Mouse (Mus musculus): Measurements from ENCODE around the gene Eda2r. TPM values are rescaled to one million over a fixed set of nuclear protein-coding genes. Genes with fewer than 3 reads are reported as not detected.
A peak's percentile ranks its signal among the peaks of the same experiment; 100 is the strongest.

Gene Eda2r
- 1.3 and 1.7 TPM in 2 replicates for polyA plus RNA-seq (2014; fragmentation: Nextera tagmentation; extraction: Ambion mirVana)

- WGBS, result 17% methylated on average over 8 of the region's 8 CpGs
- ATAC-seq (ENCODE audit: low FRiP score), result peak; percentile 98
- no peak within 1 kb of the TSS for H3K27ac ChIP-seq (ENCODE audit: low read depth, low read length)
- peak within 1 kb of the TSS; percentile 22 for H3K4me3 ChIP-seq (ENCODE audit: low read depth, low read length)
- H3K4me1 ChIP-seq (ENCODE audit: control insufficient read depth, insufficient read depth, low read length), result no peaks in the 10 kb centered on the region
- DNase-seq (ENCODE audit: low spot score, missing footprints), result peak; percentile 83
- H3K4me2 ChIP-seq, result peak within 1 kb of the TSS; percentile 42
- no peak within 1 kb of the TSS for H3K9ac ChIP-seq (ENCODE audit: low read length)
- no peaks in the 10 kb centered on the region for H3K27me3 ChIP-seq (ENCODE audit: control insufficient read depth, insufficient read depth, low read length)
- H3K9me3 ChIP-seq (ENCODE audit: control insufficient read depth, low read length), result no peaks in the 10 kb centered on the region
- H3K36me3 ChIP-seq (ENCODE audit: control insufficient read depth, insufficient read depth, low read length), result no peaks in the 10 kb centered on the region
These were observed at the start of gene Eda2r for GRCm38 (mm10) chrX:97377065-97377421. Gene Eda2r, minus strand, starts transcription at chrX:97377216.

- Histone ChIP-seq H3K27ac (ENCODE audit: low read depth, low read length) (no peak overlapping the region), H3K9me3 (ENCODE audit: control insufficient read depth, low read length) (no peaks in the 10 kb centered on the region), H3K4me3 (ENCODE audit: low read depth, low read length) (no peak overlapping the region), H3K36me3 (ENCODE audit: control insufficient read depth, insufficient read depth, low read length) (no peaks in the 10 kb centered on the region), H3K27me3 (ENCODE audit: control insufficient read depth, insufficient read depth, low read length) (no peaks in the 10 kb centered on the region), H3K4me1 (ENCODE audit: control insufficient read depth, insufficient read depth, low read length) (no peaks in the 10 kb centered on the region), H3K9ac (ENCODE audit: low read length) (no peak overlapping the region), H3K4me2 (no peak overlapping the region)
- ATAC-seq (ENCODE audit: low FRiP score) (no peak), DNase-seq (ENCODE audit: low spot score, missing footprints) (no peak)
- 74% methylated on average over 2 of the region's 2 CpGs for WGBS
These were observed 20.9 kb upstream of the Eda2r start for GRCm38 (mm10) chrX:97397872-97398271.

- WGBS, result 61% methylated on average over 1 of the region's 1 CpGs
- H3K4me3 ChIP-seq (ENCODE audit: low read depth, low read length), result no peak overlapping the region
- no peaks in the 10 kb centered on the region for H3K9me3 ChIP-seq (ENCODE audit: control insufficient read depth, low read length)
- DNase-seq (ENCODE audit: low spot score, missing footprints) (no peak), ATAC-seq (ENCODE audit: low FRiP score) (no peak)
- H3K27ac ChIP-seq (ENCODE audit: low read depth, low read length), result no peak overlapping the region
- no peaks in the 10 kb centered on the region for H3K36me3 ChIP-seq (ENCODE audit: control insufficient read depth, insufficient read depth, low read length)
- no peaks in the 10 kb centered on the region for H3K4me1 ChIP-seq (ENCODE audit: control insufficient read depth, insufficient read depth, low read length)
- H3K27me3 ChIP-seq (ENCODE audit: control insufficient read depth, insufficient read depth, low read length), result no peaks in the 10 kb centered on the region
- H3K4me2 ChIP-seq, result no peak overlapping the region
- no peak overlapping the region for H3K9ac ChIP-seq (ENCODE audit: low read length)
These were observed 1.1 kb upstream of the Eda2r start for GRCm38 (mm10) chrX:97378076-97378475.

- no peaks in the 10 kb centered on the region for H3K9me3 ChIP-seq (ENCODE audit: control insufficient read depth, low read length)
- H3K4me3 ChIP-seq (ENCODE audit: low read depth, low read length), result peak overlapping the region; percentile 22
- no peaks in the 10 kb centered on the region for H3K36me3 ChIP-seq (ENCODE audit: control insufficient read depth, insufficient read depth, low read length)
- ATAC-seq (ENCODE audit: low FRiP score) (peak; percentile 84), DNase-seq (ENCODE audit: low spot score, missing footprints) (peak; percentile 86)
- no peaks in the 10 kb centered on the region for H3K4me1 ChIP-seq (ENCODE audit: control insufficient read depth, insufficient read depth, low read length)
- peak overlapping the region; percentile 42 for H3K4me2 ChIP-seq
- no peak overlapping the region for H3K27ac ChIP-seq (ENCODE audit: low read depth, low read length)
- H3K27me3 ChIP-seq (ENCODE audit: control insufficient read depth, insufficient read depth, low read length), result no peaks in the 10 kb centered on the region
- 30% methylated on average over 15 of the region's 15 CpGs for WGBS
- no peak overlapping the region for H3K9ac ChIP-seq (ENCODE audit: low read length)
These were observed 523 bp downstream of the Eda2r start for GRCm38 (mm10) chrX:97376321-97377064.

GRCm38 (mm10) chrX:97372826-97373225 is 4.2 kb downstream of the Eda2r start:
- DNase-seq (ENCODE audit: low spot score, missing footprints), result no peak
- WGBS, result 65% methylated on average over 2 of the region's 2 CpGs
- no peak for ATAC-seq (ENCODE audit: low FRiP score)
- no peaks in the 10 kb centered on the region for H3K9me3 ChIP-seq (ENCODE audit: control insufficient read depth, low read length)
- H3K36me3 ChIP-seq (ENCODE audit: control insufficient read depth, insufficient read depth, low read length), result no peaks in the 10 kb centered on the region
- H3K9ac ChIP-seq (ENCODE audit: low read length), result no peak overlapping the region
- H3K4me2 ChIP-seq, result no peak overlapping the region
- H3K4me1 ChIP-seq (ENCODE audit: control insufficient read depth, insufficient read depth, low read length), result no peaks in the 10 kb centered on the region
- H3K27me3 ChIP-seq (ENCODE audit: control insufficient read depth, insufficient read depth, low read length), result no peaks in the 10 kb centered on the region
- no peak overlapping the region for H3K27ac ChIP-seq (ENCODE audit: low read depth, low read length)
- no peak overlapping the region for H3K4me3 ChIP-seq (ENCODE audit: low read depth, low read length)

- no peaks in the 10 kb centered on the region for H3K9me3 ChIP-seq (ENCODE audit: control insufficient read depth, low read length)
These were observed 7.8 kb downstream of the Eda2r start for GRCm38 (mm10) chrX:97369206-97369605.

GRCm38 (mm10) chrX:97368741-97369140 is 8.3 kb downstream of the Eda2r start:
- WGBS, result 86% methylated on average over 2 of the region's 2 CpGs
- no peaks in the 10 kb centered on the region for H3K27me3 ChIP-seq (ENCODE audit: control insufficient read depth, insufficient read depth, low read length)
- H3K36me3 ChIP-seq (ENCODE audit: control insufficient read depth, insufficient read depth, low read length), result no peaks in the 10 kb centered on the region
- H3K9ac ChIP-seq (ENCODE audit: low read length), result no peak overlapping the region
- H3K4me3 ChIP-seq (ENCODE audit: low read depth, low read length), result no peak overlapping the region
- DNase-seq (ENCODE audit: low spot score, missing footprints), result no peak
- no peaks in the 10 kb centered on the region for H3K4me1 ChIP-seq (ENCODE audit: control insufficient read depth, insufficient read depth, low read length)
- H3K27ac ChIP-seq (ENCODE audit: low read depth, low read length), result no peak overlapping the region
- H3K9me3 ChIP-seq (ENCODE audit: control insufficient read depth, low read length), result no peaks in the 10 kb centered on the region
- H3K4me2 ChIP-seq, result no peak overlapping the region
- no peak for ATAC-seq (ENCODE audit: low FRiP score)

More at GRCm38 (mm10) chrX:97369206-97369605, 7.8 kb downstream of the Eda2r start:
- Histone ChIP-seq H3K9ac (ENCODE audit: low read length) (no peak overlapping the region), H3K36me3 (ENCODE audit: control insufficient read depth, insufficient read depth, low read length) (no peaks in the 10 kb centered on the region), H3K27ac (ENCODE audit: low read depth, low read length) (no peak overlapping the region), H3K4me2 (no peak overlapping the region), H3K4me1 (ENCODE audit: control insufficient read depth, insufficient read depth, low read length) (no peaks in the 10 kb centered on the region), H3K4me3 (ENCODE audit: low read depth, low read length) (no peak overlapping the region), H3K27me3 (ENCODE audit: control insufficient read depth, insufficient read depth, low read length) (no peaks in the 10 kb centered on the region)
- WGBS, result 67% methylated on average over 1 of the region's 1 CpGs
- ATAC-seq (ENCODE audit: low FRiP score) (no peak), DNase-seq (ENCODE audit: low spot score, missing footprints) (no peak)

- H3K4me2 ChIP-seq, result no peak overlapping the region
- H3K9me3 ChIP-seq (ENCODE audit: control insufficient read depth, low read length), result no peaks in the 10 kb centered on the region
- WGBS, result 60% methylated on average over 2 of the region's 2 CpGs
- H3K9ac ChIP-seq (ENCODE audit: low read length), result no peak overlapping the region
- no peaks in the 10 kb centered on the region for H3K27me3 ChIP-seq (ENCODE audit: control insufficient read depth, insufficient read depth, low read length)
- H3K4me1 ChIP-seq (ENCODE audit: control insufficient read depth, insufficient read depth, low read length), result no peaks in the 10 kb centered on the region
- ATAC-seq (ENCODE audit: low FRiP score), result no peak
- H3K27ac ChIP-seq (ENCODE audit: low read depth, low read length), result no peak overlapping the region
- H3K36me3 ChIP-seq (ENCODE audit: control insufficient read depth, insufficient read depth, low read length), result no peaks in the 10 kb centered on the region
- H3K4me3 ChIP-seq (ENCODE audit: low read depth, low read length), result no peak overlapping the region
- no peak for DNase-seq (ENCODE audit: low spot score, missing footprints)
These were observed 16.1 kb downstream of the Eda2r start for GRCm38 (mm10) chrX:97360919-97361318.

- DNase-seq (ENCODE audit: low spot score, missing footprints) (no peak), ATAC-seq (ENCODE audit: low FRiP score) (no peak)
These were observed 49.1 kb downstream of the Eda2r start for GRCm38 (mm10) chrX:97327891-97328290.

More at GRCm38 (mm10) chrX:97327891-97328290, 49.1 kb downstream of the Eda2r start:
- H3K9ac ChIP-seq (ENCODE audit: low read length), result no peak overlapping the region
- no peaks in the 10 kb centered on the region for H3K36me3 ChIP-seq (ENCODE audit: control insufficient read depth, insufficient read depth, low read length)
- H3K9me3 ChIP-seq (ENCODE audit: control insufficient read depth, low read length), result no peaks in the 10 kb centered on the region
- H3K27ac ChIP-seq (ENCODE audit: low read depth, low read length), result no peak overlapping the region
- no peak overlapping the region for H3K4me3 ChIP-seq (ENCODE audit: low read depth, low read length)
- no peaks in the 10 kb centered on the region for H3K4me1 ChIP-seq (ENCODE audit: control insufficient read depth, insufficient read depth, low read length)
- H3K27me3 ChIP-seq (ENCODE audit: control insufficient read depth, insufficient read depth, low read length), result no peaks in the 10 kb centered on the region
- no peak overlapping the region for H3K4me2 ChIP-seq

Measured in midbrain, embryonic 11.5 days (tissue).